Comparison of ENCODE assay signal across 16 mouse cellular contexts in the genomic region with DNA sequence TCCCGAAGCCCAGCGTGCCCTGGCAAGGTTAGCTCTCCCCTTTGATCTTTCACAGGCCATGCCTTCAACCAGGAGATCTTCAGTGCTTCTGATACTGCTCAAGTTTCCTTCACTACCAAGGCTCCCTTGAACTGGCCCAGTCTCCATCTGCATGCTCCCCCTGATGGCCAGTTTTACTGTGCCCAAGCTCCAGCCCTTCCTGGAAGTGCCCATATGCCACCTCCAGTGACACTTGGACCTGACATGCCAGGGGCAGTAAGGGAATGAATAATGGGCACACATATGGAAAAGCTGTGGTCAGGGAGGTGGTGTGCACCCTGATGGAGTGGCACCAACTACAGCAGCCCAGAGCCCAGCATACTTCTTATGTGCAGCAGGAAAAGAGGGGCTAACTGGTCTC.
DNase-seq lines count a peak whose midpoint lies in the region; ATAC-seq and TF ChIP-seq lines count a peak whose summit lies in the region.
"Had no signal": no experiment of that assay in that cellular context is flagged by ENCODE, and none has a peak within 500 bp of the region (broad histone marks: within the 10 kb centered on the region; RNA-seq: fewer than 3 reads in every experiment).

No protein-coding gene starts in this region.

- H3K4me3 ChIP-seq in kidney, postnatal 0 days (replicated peaks; ENCODE audit: low read depth, low read length): no peak overlapping the region
- H3K4me3 ChIP-seq in hindbrain, embryonic 16.5 days (ENCODE audit: low read length): no peak overlapping the region
- H3K4me3 ChIP-seq: hindbrain, embryonic 10.5 days; midbrain, embryonic 12.5 days had no signal

- H3K9me3 ChIP-seq in kidney, postnatal 0 days (replicated peaks; ENCODE audit: low read length): no peaks in the 10 kb centered on the region
- H3K9me3 ChIP-seq in hindbrain, embryonic 16.5 days (ENCODE audit: control insufficient read depth, low read length): no peaks in the 10 kb centered on the region
- H3K9me3 ChIP-seq: hindbrain, embryonic 10.5 days; midbrain, embryonic 12.5 days had no signal

- no peaks in the 10 kb centered on the region for H3K36me3 ChIP-seq in kidney, postnatal 0 days (ENCODE audit: insufficient read depth, low read length)
- H3K36me3 ChIP-seq in hindbrain, embryonic 16.5 days (ENCODE audit: control insufficient read depth, insufficient read depth, low read length): no peaks in the 10 kb centered on the region
- H3K36me3 ChIP-seq: hindbrain, embryonic 10.5 days; midbrain, embryonic 12.5 days had no signal

- 0 out of 2 replicates have a peak overlapping the region, but pooled peaks have one; percentile 11 for H3K27ac ChIP-seq in kidney, postnatal 0 days
- no peak overlapping the region for H3K27ac ChIP-seq in hindbrain, embryonic 16.5 days (ENCODE audit: low read depth, low read length)
- H3K27ac ChIP-seq: hindbrain, embryonic 10.5 days; midbrain, embryonic 12.5 days had no signal

- TF ChIP-seq CTCF in kidney, postnatal 0 days (IDR thresholded peaks at IDR 0.05; ENCODE audit: low read depth): peak; percentile 52

- H3K4me2 ChIP-seq in kidney, postnatal 0 days (ENCODE audit: low read length): no peak overlapping the region
- H3K4me2 ChIP-seq in hindbrain, embryonic 16.5 days (ENCODE audit: low read length): no peak overlapping the region
- H3K4me2 ChIP-seq: heart, embryonic 11.5 days; midbrain, embryonic 12.5 days had no signal

- H3K4me1 ChIP-seq in kidney, postnatal 0 days (replicated peaks; ENCODE audit: insufficient read depth, low read length): peaks cover 32% of the 10 kb centered on the region
- H3K4me1 ChIP-seq in hindbrain, embryonic 16.5 days (ENCODE audit: control insufficient read depth, insufficient read depth, low read depth, low read length): no peaks in the 10 kb centered on the region
- H3K4me1 ChIP-seq: midbrain, embryonic 12.5 days had no signal

- no peak overlapping the region for H3K9ac ChIP-seq in kidney, postnatal 0 days (ENCODE audit: low read depth, low read length)
- H3K9ac ChIP-seq in hindbrain, embryonic 16.5 days (ENCODE audit: low read depth, low read length): no peak overlapping the region
- H3K9ac ChIP-seq: midbrain, embryonic 12.5 days had no signal

- no peak for DNase-seq in kidney, postnatal 0 days (ENCODE audit: low spot score)
- no peak for DNase-seq in kidney, postnatal 10 days
- DNase-seq in brain, adult 2 months (ENCODE audit: low read depth, low spot score): peak; percentile 73
- peak; percentile 38 for DNase-seq in cerebellum, adult 11 months
- DNase-seq in cerebellum, postnatal 36 days: peak; percentile 54 to 56
- no peak for DNase-seq in layer of hippocampus, postnatal 36 days
- DNase-seq: adrenal gland, postnatal 36 days; gastrocnemius, postnatal 25 days; kidney, adult 18-20 months; lung, postnatal 14 days; thymus, adult 18-20 months had no signal

- no peaks in the 10 kb centered on the region for H3K27me3 ChIP-seq in kidney, postnatal 0 days (ENCODE audit: insufficient read depth, low read length)
- H3K27me3 ChIP-seq in hindbrain, embryonic 16.5 days (replicated peaks; ENCODE audit: control insufficient read depth, insufficient read depth, low read length): no peaks in the 10 kb centered on the region

- ATAC-seq in kidney, postnatal 0 days (replicated peaks; ENCODE audit: low FRiP score, low read depth): no peak
- no peak for ATAC-seq in hindbrain, embryonic 16.5 days
- ATAC-seq: forebrain, embryonic 14.5 days had no signal

- 44% methylated on average over 2 of the region's 2 CpGs for WGBS in kidney, postnatal 0 days
- WGBS in hindbrain, embryonic 16.5 days: 98% methylated on average over 2 of the region's 2 CpGs

Comparison
In these comparisons a context has a peak if more than half of its experiments do, and no peak if none do; other contexts are left out.
1. DNase-seq: peak in brain, adult 2 months (single experiment), cerebellum, adult 11 months (single experiment) and cerebellum, postnatal 36 days (2 of 2); none in kidney, postnatal 0 days (single experiment), kidney, postnatal 10 days (single experiment) and layer of hippocampus, postnatal 36 days (0 of 2).